Mouse (Mus musculus): ENCODE measurements around the gene Ovol1.

The Ovol1 gene

DNA sequence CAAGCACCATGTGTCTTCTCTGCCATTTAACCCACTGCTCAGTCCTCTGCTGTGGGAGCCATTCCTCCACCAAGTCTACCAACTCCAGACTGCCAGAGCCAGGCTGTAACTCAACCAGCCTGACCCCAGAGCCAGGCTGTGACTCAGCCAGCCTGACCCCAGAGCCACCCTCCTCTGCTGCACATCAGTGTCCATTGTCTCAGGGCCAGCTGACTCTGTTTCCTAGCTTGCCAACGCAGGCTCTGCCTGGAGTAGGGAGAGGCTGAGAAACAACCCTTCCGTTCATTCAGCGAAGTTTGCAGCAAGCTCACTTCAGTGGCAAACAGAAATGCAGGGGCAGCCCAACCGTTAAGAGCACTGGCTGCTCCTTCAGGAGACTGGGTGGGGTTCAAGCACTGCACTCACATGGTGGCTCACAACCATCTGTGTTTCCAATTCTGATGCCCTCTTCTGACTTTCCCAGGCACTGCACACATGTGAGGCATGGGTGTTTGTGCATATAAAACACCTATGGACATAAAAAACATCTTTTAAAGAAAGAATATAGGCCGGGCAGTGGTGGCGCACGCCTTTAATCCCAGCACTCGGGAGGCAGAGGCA lies 43.4 kb downstream of the Ovol1 start:
- DNase-seq, result no peak

DNA sequence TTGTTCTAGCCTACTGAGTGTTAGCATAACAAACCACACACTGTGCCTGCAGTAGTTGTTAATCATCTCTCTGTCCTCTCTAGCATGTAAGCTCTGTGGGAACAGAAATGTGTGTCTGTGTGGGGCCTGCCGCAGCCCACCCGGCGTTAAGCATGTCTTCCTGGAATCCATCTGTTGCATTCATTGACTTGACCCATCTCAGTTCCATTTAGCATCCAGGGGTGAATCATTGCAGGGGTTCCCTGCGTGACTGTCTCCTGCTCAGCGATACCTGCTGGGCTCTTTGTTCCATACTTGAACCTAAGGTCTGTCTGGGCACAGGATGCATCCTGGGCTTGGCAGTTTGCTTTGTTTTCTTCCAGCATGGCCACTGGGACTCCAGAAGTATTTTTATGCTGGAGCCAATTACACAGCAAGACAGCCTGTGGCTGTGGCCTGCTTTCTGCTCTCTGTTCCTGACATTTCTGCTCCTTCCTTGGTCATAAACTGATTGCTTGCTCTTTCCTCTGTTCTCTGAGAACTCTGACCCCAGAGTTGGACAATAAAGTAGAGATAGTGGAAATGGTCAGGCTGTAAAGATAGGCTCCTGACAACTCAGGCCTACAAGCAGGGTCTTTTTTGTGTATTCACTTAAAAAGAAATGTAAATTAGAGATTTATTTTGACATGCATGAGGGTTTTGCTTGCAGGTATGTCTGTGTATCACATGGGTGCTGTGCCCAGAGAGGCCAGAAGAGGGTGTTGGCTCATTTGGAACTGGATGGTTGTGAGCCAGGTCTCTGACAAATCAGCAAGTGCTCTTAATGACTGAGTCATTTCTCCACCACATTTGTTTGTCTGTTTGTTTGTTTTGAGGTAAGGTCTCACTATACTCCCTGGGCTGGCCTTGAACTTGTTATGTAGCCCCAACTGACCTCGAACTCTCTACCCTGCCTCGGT lies 44.3 kb downstream of the Ovol1 start:
- DNase-seq, result no peak

DNA sequence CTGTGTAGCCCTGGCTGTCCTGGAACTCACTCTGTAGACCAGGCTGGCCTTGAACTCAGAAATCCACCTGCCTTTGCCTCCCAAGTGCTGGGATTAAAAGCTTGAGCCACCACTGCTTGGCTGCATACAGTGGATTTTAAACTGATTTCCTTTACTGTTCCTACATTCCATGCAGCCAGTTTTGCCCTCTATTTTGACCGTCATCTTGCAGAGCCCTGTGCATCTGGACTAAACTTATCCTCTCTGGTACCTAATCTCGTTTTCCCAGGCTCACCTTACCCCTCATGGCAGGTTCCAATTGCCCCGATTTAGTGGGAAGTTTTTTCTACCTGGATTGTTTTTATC lies 47.5 kb downstream of the Ovol1 start:
- DNase-seq, result no peak

DNA sequence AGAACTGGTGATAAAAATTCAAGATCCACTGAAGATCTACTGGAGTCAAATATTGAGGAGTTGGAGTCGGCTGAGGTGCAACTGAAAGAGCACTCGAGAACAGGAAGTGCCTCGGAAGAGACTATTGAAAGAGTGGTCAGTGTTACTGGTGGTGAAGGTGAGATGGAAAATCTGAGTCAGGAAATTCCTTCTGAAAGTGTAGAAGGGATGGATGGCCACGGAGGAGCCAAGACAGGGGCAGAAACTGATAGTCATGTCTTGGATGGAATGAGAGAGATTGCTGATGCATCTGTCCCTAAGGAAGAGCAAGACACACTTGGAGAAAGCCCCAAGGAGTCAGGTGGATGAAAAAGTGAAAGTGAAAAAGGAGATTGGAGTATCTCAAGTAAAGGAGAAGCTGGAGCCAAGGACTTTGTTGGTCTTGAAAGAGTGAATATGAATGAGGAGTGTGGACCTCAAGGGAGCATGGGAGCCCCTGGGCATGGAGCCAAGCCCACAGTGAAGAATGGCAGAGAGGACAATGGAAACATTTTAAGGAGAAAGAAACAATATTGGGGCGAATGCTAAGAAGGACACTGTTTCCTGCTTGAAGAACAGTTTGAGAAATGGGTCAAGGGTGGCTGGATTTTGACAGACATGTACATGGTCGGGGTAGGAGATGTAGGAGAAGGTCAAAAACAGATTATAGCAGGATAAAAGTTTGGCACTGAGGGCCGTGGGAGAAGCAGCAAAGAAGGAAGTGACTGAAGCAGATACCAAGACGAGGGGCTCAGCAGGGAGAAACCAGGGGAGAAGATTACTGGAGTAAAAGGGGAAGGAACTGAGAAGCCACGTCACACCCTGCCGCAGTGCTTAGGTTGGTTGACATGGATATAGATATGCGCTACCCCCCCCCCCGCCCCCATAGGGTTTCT lies 48.1 kb downstream of the Ovol1 start:
- DNase-seq, result no peak

DNA sequence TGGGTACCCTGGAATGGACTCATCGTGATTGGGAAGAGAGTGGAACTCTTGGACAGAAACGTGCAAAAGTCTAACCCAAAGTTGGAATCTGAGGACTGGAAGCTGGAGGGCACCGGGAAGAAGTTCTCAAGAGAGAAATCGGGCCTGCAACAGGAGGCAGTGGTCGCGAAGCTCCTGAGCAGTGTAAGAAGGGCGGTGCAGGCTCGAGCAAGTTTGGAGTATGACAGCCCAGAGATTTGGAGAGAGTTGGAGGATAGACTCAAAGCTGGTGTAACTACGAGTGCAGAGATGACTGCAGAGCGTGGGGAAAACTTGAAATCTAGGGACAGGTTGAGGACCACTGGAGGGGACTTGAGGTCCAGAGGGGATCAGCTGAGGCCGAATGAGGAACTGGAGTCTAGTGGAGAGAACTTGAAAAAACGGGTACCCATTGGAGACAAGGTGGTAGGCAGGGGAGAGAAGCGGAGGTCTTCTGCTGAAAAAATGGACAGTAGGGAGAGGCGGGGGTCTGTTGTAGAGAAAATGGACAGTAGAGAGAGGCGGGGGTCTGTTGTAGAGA lies 49.3 kb downstream of the Ovol1 start:
- DNase-seq, result no peak

DNA sequence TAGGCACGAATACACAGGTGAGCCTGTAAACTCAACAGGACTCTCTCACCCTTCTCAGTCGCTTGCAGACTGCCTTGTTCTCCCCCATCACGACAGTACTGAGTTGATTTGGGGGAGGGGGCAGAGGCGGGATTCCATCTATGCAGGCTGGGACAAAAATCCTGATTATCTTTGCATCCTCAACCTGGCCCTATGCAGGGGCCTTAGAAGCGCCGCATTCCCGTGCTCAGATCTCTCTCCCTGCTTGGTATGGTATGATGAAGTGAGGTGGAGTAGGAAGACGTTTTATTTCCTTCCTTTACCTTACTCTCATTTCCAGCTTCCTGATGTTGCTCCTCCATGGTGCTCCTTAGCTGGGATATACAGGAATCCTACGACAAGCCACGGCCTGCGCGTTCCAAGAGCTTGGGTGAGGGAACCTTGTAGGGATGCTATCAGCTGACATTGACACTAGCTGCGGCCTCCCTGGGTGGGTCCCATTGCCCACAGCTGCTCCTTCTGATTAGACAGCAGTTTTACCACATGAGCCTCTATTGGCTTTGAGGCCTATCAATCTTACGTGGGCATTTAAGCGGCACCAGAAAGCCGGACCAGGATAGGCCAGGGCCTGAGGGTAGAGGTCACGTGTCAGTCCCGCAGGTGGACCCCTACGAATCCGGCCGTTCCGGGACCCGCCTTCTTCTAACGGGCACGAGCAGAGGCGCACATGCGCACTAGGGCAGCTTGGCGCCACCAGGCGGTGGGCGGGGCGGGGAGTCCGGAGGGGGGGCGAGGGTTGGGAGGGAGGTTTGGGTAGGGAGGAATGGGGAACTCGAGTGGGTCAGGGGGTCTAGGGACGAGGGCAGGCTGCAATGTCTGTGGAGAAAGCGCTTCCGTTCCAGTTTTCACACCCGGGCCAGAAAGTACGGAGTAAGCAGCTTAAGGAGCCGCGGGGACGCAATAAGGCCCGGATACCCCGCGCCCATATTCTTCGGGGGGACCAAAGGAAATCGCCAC lies 50.1 kb downstream of the Ovol1 start, which contains the start of gene Snx32:
TSS of gene Snx32 (minus strand) at position 508 of the 996 bp plus-strand sequence.
- peak; percentile 95 to 98 for DNase-seq

DNA sequence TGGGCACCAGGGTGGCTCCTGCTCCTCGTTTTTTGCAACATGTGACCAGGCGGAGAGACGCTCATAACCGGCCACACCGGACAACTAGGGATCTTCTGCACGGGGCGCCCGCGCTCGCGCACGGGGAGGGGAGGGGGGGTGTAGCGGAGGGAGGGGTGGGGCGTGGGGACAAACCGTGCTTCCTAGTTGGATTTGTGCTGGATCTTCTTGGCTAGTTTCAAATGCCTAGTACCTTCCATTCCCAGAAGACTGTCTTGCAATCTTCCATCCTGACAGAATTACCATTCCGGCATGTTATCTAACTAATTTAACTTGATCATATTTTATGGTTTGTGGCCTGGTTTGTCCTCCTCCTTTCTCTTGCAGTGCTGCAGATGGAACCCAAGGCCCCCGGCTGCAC lies 56.8 kb downstream of the Ovol1 start, which contains the start of gene 1700020D05Rik:
TSS of gene 1700020D05Rik (minus strand) at position 101 of the 400 bp plus-strand sequence.
- no peak for DNase-seq

DNA sequence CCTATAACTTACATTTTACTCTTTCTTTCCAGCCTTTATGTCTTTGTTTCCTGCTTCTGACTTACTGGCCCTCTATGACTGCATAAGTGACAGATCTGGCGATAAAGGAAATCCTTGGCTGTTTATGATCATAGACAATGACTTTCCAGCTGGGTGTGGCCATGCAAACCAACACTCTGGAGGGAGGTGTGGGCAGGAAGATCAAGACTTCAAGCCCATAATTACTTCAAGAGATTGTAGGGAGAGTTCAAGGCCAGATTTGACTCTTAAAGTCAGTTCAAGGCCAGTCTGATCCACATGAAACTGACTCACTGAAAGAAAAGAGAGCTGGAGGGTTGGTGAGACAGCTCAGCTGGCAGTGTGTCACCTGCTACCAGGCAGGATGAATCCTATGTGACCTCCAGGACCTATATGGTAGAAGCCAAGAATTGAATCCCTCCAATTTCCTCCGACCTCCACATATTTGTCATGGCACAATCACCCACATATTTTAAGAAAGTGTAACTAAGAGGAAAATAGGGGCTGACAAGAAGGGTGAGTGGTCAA lies 60.0 kb downstream of the Ovol1 start:
- no peak for DNase-seq
